Mouse (Mus musculus) cerebellum, adult 9-11 months (tissue): ENCODE data around the gene Glmn.

Source experiments
- DNase-seq: peaks from one replicate; pipeline ENCODE4 v3.0.0; 2022

Glmn gene

GRCm38 (mm10) chr5:107515453-107515852, 82.2 kb downstream of the Glmn start:
- DNase-seq: no peak

DNA sequence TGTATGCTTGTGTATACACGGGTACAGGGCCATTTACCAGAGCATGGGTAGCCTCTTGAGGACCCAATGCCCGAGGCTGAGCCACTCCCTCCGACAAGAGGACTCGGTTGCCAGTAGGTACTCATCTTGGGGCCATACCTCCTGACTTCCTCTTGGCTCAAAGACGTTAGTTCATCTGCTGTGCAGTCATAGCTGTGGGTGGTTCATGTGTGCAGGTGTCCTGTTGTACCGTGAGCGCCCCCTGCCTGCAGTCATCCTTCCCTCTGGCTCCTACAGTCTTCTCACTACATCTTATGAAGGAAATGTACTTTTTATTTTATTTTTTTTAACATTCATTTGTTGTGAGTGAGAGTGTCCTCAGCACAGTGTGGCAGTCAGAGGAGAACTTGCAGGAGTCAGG, 84.1 kb downstream of the Glmn start:
- peak; percentile 65 for DNase-seq

- DNase-seq: no peak
Measured at GRCm38 (mm10) chr5:107511326-107511725, 86.4 kb downstream of the Glmn start.

DNA sequence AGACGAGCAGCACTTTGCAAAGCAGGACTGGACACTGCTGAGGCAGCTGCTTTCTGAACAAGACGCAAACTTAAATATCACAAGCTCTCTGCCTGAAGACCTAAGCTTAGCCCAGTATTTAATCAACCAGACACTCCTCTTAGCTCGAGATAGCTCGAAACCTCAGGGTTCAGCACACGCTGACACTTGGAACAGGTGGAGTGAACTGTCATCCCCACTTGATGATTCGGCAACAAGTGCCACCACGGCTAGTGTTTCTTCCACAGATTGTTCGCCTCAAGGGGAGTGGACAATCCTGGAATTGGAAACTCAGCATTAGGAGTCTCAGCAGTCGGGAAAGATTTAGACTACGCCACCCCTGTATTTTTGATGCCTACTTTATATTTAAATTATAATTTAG, 87.2 kb downstream of the Glmn start:
- no peak for DNase-seq

DNA sequence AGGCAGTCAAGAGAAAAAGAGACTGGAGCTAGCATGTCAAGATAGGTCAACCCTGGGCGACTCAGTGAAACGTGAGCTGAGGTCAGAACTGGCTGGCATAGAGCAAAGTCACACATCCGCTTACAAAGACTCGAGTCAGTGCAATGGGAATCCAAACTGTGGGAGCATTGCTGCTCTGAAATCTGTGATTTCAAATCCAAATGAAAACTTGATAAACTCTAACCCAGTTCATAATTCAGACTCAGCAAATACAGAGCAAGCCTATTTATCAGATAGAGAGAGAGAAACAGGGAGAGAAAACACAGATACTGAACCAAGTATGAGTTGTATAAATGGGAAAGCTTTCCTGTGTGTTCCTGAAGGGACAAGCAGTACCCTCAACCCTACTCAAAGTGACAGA, 90.4 kb downstream of the Glmn start, which contains the start of gene Gm42669:
Gene Gm42669 (plus strand): TSS at position 301 of the 400 bp plus-strand sequence.
- DNase-seq: no peak

GRCm38 (mm10) chr5:107500741-107501140, 96.9 kb downstream of the Glmn start:
- DNase-seq: no peak

GRCm38 (mm10) chr5:107499891-107500535, 97.7 kb downstream of the Glmn start:
- peak; percentile 80 for DNase-seq
